Mouse (Mus musculus): ENCODE measurements around the gene Lipc. TPM values are rescaled to one million over a fixed set of nuclear protein-coding genes. Genes with fewer than 3 reads are reported as not detected.
"Not testable (repeated sequence)": the region's sequence is repeated elsewhere in the genome, so short reads cannot be mapped to it uniquely, and the experiment has no call there.

The Lipc gene
- total RNA-seq, 4 experiments from 2014 or later: 0.26 TPM; not detected in 3

GRCm38 (mm10) chr9:70859233-70859632, 92.8 kb downstream of the Lipc start:
- no peak for DNase-seq (ENCODE audit: low spot score)

GRCm38 (mm10) chr9:70855868-70856267, 96.2 kb downstream of the Lipc start:
- DNase-seq (ENCODE audit: low spot score): no peak

GRCm38 (mm10) chr9:70854950-70855349, 97.1 kb downstream of the Lipc start:
- DNase-seq (ENCODE audit: low spot score): no peak

- not testable (repeated sequence) for DNase-seq (ENCODE audit: low spot score)
Observed at GRCm38 (mm10) chr9:70853081-70853480, 98.9 kb downstream of the Lipc start.

GRCm38 (mm10) chr9:70851533-70851932, 100.5 kb downstream of the Lipc start:
- no peak for DNase-seq (ENCODE audit: low spot score)

GRCm38 (mm10) chr9:70848135-70848770, 103.8 kb downstream of the Lipc start:
- peak; percentile 45 for DNase-seq (ENCODE audit: low spot score)

- DNase-seq (ENCODE audit: low spot score): peak; percentile 40
Observed at GRCm38 (mm10) chr9:70847627-70848051, 104.4 kb downstream of the Lipc start.

- DNase-seq (ENCODE audit: low spot score): no peak
Observed at GRCm38 (mm10) chr9:70843270-70843669, 108.8 kb downstream of the Lipc start.

GRCm38 (mm10) chr9:70842300-70842941, 109.6 kb downstream of the Lipc start:
- DNase-seq (ENCODE audit: low spot score): peak; percentile 41

GRCm38 (mm10) chr9:70841426-70842215, 110.4 kb downstream of the Lipc start:
- DNase-seq (ENCODE audit: low spot score): no peak

GRCm38 (mm10) chr9:70840861-70841341, 111.1 kb downstream of the Lipc start:
- peak; percentile 40 for DNase-seq (ENCODE audit: low spot score)

GRCm38 (mm10) chr9:70838132-70838911, 113.7 kb downstream of the Lipc start:
- DNase-seq (ENCODE audit: low spot score): peak; percentile 40

- DNase-seq (ENCODE audit: low spot score): peak; percentile 71
Observed at GRCm38 (mm10) chr9:70834730-70835154, 117.3 kb downstream of the Lipc start.

- DNase-seq (ENCODE audit: low spot score): no peak
Observed at GRCm38 (mm10) chr9:70834217-70834616, 117.8 kb downstream of the Lipc start.

GRCm38 (mm10) chr9:70833111-70833908, 118.7 kb downstream of the Lipc start:
- DNase-seq (ENCODE audit: low spot score): no peak

- no peak for DNase-seq (ENCODE audit: low spot score)
Observed at GRCm38 (mm10) chr9:70832231-70832630, 119.8 kb downstream of the Lipc start.

GRCm38 (mm10) chr9:70830844-70831529, 121.0 kb downstream of the Lipc start:
- no peak for DNase-seq (ENCODE audit: low spot score)

- DNase-seq (ENCODE audit: low spot score): no peak
Observed at GRCm38 (mm10) chr9:70829784-70830488, 122.1 kb downstream of the Lipc start.

GRCm38 (mm10) chr9:70827911-70828310, 124.1 kb downstream of the Lipc start:
- no peak for DNase-seq (ENCODE audit: low spot score)

Data from heart, adult 8-10 months (tissue).